Mouse (Mus musculus) frontal cortex, postnatal 36 days (tissue): ENCODE results near the gene Mrpl37.
A peak's percentile ranks its signal among the peaks of the same experiment; 100 is the strongest.

ENCODE experiments used
- DNase-seq, 2 experiments: peaks; one replicate each; pipeline ENCODE4 v3.0.0; 2022; ENCODE audit warnings: low spot score in 2 of 2

The Mrpl37 gene

DNA sequence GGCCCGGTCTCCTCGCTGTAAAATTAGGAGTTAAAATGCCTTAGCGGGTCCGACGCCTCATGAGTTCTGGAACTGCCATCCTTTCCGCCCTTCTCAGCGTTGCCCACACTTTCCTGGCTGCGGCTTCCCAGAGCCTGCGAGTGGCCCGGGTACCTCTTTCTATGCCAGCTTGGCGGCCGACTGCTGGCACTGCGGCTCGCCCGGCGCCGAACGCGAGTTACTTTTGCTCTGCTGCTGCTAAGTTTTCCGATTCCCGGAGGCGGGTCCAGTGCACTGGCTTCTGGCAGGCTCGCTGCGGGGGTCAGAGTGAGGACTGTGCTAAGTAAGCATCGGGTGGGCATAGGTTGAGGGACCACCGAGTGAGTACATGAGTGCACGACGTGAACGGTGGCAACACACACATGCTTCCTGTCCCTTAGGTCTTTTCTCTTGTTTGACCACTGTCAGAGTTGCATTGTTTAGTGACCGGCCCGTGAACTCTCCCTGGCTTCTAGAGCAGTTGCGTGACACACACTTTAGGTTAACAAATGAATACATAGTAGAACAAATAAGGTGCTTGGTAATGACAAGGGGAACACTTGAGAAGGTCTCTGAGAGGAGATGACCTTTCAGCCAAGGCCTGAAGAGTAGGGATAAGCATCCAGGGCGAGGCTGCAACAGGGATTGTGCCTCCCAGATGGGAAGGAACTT lies 628 bp upstream of the Mrpl37 start:
- DNase-seq: no peak

DNA sequence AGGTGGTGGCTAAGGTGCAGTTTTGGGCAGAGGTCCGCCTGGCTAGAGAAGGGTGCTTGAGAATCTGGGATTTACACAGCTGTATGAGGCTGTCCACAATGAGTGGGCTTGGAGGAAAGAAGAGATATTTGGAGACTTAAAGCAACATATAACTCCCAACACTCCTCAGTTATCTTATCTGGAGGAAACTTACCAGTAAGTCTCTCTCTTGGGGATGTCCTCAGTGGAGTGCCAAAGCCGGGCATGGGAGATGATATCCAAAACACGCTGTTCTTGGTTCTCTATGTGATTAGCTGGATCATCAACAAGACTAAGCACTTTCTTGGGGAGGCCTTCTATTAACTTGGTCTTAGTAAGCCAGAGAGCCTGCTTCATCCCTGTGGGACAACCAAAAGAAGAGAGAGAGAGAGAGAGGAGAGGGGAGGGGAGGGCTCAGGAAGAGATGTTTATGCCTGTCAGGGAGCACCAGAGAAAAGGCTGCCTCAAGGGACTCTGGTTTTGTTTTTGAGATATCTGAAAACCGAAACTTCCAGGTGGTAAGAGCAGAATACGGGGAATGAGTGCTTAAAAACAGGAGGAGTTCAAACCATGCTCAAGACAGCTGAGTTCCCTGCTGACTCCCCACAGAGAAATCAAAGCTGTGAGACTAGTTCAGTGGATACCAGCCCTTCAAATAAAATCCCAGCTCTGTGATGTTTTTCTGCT lies 2.1 kb downstream of the Mrpl37 start:
- no peak for DNase-seq

DNA sequence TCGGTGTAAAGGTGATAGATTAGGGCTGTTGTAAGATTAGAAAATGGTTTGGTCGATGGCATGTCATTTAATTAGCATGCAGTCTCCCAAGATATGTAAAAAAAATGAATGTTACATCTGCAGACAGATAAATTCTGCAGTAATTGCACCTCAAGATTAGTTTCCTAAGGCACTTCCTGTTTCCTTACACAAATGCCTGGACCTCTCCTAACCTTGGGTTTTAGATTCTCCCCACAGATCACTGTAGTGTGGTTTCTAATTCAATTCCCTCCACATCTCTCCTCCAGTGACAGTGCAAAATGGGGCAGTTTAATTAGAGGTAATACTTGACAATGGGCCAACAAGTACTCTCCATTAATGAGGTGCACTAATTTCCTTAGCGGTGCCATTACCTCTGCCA lies 3.5 kb downstream of the Mrpl37 start:
- DNase-seq: no peak

DNA sequence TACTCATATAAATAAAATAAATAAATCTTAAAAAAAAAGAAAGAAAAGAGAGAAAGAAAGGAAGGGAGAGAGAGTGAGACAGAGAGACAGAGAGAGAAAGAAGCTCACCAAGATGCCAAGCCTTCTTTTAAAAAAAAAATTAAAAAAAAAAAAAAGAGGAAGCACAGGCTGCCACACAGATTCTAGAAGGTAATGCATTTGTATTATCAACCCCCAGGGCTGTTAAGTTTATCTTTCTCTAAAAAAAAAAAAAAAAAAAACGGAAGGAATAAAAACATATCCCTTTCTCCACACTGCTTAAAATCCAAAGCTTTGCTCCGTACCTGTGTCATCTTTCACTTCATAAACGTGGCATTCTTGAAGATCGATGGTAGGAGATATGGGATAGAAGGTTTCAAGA lies 5.1 kb downstream of the Mrpl37 start:
- DNase-seq: no peak

DNA sequence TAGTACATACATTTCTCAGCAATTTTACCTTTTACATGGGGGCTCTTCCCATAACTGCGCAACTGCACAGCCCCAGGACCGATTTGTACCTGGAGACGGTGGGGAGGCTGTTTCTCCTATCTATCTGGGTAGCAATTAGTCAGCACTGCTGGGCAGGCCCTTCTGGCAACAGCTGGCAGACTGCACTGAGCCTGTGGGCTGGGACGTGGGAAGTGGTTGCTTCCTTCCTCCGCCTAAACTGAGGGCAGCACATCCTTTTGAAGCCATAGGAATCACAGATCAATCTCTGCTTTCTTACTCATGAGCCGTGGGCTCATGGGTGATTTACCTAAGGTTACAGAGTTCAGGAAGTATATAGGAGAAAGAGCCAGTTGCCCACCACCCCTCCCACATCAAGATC lies 7.9 kb downstream of the Mrpl37 start:
- DNase-seq: no peak

DNA sequence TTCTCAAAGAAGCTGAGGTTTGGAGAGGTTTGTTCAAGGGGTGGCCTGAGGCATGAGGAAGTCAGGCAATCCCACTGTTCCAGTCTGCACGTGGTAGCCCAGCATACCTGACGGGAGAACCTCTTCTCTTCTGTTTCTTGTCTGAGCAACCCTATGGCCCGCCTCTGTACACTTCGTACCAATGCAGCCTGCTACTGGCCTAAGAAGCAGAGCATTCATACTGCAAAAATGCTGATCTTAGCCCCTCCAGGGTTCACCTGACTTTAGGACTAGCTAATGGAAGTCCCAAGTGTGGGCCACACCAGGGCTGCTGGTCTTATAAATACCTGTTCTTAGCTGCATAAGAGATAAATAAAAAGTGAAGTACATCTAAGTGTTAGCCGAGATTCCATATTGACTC lies 8.3 kb downstream of the Mrpl37 start:
- DNase-seq: no peak

DNA sequence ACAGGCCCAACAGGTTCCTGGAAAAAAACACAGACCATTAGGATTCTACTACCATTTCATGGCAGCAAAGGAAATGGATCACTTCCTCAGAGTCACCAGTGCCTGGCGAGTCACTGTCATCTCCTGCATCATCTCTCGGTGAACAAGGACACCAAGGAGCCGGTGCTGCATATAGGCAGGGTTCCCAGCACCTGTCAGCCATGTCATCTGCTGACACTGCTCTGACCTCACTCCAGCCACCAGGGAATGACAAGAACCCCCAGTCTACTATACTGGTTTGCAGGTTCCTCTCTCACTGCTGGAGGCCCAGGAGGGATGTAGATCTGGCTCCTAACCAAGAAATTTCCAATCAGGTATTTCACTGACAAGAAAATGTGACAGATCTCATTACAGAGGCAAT lies 10.6 kb downstream of the Mrpl37 start:
- DNase-seq: no peak

DNA sequence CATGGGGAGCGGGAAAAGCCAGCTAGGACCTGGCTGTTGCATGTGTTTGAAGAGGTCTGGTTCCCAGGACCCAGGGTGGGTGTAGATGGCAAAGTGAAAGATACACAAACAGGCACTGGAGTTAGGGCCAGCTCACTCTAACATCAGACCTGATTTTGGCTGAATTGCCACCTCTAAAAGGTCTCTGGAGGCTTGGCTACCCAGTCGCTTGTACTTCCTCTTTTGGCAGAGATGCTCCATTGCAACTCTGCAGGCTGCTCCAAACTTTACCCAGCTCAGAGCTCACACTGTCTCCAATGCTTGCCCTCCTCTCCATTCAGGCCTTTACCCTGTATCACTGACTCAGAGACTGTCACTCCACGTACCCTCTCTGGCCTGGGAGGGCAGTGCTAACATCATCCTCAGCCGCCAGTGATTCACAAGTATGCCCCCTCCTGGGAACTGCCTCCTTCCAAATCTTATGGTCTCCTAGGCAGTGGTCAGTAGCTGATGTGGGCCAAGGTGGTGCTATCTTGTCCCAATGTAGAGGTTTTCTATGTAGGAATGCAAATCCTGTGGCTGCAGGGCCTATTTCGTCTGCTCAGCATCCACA lies 13.6 kb downstream of the Mrpl37 start:
- DNase-seq: no peak

DNA sequence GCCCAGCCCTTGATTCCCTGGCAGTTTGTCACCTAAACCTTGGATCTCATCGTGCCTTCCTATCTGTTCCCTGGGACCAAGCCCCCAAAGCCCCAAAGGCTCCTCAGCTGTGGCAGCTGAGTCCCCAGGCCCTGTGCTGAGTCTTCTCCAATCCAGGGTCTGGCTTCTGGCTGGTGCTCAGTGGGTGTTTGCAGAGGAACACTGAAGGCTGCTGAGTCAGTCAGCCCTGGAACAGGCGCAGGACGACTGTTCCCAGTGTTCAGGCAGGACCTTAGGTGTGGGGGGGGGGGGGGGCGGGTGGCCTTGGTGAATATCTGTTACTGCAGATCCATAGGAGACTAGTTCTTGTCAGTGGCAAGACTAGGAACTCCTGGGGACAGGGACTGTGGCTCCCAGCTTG lies 14.8 kb downstream of the Mrpl37 start:
- DNase-seq: no peak

DNA sequence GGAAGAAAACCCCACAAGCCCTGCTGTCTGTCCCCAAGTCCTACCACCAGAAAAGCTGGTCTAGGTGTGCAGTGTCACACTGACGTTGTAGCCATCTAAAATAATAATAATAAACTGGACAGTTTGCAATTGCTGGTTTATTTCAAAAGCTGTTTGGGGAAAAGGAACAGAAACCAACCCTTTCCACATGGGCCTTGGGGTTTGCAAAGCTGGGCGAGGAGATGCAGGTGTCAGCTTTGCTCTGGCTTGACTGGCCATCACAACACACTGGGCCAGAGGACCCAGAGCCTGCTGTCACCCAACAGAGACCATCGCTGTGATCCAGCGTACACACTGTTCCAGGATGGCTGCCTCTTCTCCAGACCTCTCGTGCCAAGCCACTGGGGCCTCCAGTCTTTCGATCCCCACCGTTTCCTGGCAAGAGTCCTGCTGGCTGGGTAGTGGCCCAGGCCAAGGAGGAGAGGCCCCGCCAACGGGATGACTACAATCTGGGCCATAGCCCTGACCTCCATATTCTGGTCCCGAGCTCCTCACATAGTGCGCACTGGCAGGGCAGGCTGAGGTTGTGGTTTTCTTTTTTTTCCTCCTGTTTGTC lies 18.0 kb downstream of the Mrpl37 start:
- no peak for DNase-seq

DNA sequence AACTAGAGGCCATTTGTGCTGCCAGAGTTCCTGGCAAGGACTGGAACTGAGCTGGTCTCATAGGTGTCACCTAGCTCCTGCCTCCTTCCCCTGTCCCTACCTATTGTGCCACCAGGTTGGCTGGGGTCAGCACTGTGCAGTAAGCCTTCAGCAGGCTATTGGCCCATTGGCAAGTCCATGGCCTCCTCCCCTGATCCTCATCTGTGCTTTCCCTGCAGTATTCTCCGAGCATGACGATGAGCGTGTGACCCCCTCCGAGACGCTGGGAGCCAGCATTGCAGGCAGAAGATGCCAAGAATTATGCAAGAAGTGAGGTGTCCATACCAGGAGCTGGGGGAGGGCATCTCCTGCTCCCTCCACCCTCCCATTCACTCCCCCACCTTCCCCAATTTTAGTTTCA lies 18.9 kb downstream of the Mrpl37 start:
- DNase-seq: no peak

DNA sequence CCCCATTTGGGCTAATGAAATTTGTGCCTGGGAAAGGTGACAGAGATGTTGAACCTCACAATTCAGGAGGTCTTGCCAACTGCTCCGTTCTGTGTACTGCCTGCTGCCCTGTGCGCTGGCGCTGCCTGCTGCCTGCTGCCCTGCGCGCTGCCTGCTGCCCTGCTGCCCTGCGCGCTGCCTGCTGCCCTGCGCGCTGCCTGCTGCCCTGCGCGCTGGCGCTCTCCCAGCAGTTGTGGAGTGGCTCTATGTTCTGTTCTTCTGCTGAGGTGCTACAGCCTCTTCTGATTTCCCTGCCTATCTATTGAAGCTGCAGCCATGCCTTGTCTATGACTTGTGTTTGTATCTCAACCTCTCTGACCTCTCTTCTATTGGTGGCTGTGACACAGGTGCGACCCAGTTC lies 21.5 kb downstream of the Mrpl37 start:
- no peak for DNase-seq

DNA sequence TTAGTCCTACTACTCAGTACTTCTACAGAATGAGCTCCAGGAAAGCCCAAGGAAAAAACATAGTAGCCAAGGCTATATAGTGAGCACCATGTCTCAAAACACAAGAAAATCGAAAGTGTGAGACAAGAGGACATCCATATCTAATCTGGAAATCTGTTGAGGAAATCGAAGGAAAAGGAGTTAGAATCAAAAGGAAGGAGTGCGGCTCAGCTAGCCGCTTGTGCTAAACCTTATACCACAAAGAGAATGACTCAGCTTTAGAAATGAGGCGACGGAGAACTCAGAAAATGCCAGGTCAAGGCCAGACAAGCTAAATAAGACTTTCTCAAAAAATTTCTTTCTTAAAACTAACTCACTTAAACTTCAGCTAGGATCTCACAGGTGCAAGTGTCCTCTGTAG lies 24.4 kb downstream of the Mrpl37 start:
- no peak for DNase-seq

DNA sequence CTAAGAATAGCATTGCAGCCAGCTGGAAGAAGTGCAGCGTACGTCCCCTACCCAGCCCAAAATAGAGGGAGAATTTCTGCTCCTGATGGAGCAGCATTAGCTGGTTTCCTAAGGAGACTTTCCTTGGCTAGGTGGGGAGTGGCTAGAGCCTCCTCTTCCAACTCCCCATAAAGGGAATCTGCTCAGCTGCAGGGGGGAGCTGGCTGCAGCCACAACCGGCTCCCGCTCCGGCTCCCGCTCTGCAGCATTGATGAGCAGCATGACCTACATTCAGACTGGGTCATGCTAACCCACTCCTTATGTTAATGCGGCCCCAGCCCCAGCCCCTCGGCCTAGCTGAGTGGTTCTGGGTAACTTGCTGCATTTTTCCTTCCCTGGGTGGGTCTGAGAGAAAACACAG lies 27.4 kb downstream of the Mrpl37 start:
- peak in 1 of 2 experiments; percentile 56 for DNase-seq

DNA sequence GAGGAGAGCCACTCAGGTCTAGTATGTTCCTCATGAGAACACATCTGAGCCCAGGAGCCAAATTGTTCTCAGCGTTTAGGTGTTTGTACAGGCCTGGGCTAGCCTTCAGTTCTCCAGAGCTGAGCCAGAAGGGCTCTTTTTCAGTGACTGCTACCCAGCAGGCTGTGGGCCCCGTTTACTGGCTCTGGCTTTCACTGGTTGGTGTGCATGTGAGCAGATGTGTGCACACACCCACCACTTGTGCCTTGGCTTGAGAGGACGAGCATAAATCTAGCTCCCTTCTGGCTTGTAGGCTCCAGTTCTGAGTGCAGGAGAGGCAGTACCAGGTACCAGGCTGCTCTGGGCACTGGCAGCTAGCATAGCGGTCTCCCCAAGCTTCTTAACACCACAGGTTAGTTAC lies 28.4 kb downstream of the Mrpl37 start:
- DNase-seq: peak; percentile 49 to 56

DNA sequence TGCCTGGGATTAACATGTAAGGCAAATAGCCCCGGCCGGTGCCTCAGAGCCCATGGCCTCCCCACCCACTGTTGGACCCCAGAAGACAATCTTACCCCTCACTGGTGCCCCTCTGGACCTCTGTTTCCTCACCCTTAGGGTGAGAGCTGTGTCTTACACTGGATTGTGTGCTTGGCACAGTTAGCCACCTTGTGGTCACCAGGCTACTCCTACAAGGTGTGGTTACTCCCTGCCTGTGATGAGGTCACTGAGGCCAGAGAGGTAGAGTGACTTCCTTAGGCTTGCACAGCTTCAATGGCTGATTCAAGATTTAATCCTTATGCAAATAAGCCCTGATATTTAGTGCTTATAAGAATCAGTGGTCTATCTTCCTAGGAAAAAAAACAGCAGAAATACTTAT lies 29.7 kb downstream of the Mrpl37 start:
- DNase-seq: no peak

DNA sequence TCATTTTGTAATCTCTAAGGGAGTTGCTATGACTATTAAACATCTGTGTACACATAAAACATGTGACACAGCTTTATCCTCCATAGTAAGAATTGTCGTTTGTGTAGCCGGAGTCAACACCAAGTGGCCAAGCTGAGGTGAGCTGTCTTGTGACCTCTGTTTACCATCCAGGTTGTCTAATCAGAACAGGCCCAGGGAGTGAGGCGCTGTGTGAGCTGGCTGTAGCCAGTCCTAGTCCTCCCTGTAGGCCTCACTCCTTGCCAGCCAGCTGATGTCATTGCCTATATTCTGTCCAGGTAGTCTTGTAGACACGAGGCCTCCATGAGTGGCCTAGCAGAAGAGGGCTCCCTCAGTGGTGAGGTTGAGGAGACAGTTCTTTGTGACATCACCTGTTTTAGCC lies 31.0 kb downstream of the Mrpl37 start:
- DNase-seq: no peak

DNA sequence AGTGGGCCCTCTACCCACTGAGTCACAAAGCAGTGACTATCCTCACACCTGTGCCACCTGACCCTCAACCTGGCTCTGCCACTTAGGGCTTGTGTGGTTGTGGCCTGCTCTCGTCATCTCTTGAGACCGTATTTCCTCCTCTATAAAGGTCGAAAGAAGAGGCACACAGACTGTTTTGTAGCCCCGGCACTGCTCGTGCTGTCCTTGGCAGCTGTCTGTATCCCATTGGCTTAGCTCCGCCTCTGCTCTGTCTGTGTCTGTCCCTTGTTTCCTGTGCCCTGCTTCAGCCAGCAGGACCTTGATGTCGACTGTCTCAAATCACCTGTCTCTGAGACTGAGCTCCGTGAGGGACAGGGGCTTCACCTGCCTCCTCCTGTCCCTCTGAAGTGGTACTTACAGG lies 40.2 kb downstream of the Mrpl37 start:
- DNase-seq: no peak

DNA sequence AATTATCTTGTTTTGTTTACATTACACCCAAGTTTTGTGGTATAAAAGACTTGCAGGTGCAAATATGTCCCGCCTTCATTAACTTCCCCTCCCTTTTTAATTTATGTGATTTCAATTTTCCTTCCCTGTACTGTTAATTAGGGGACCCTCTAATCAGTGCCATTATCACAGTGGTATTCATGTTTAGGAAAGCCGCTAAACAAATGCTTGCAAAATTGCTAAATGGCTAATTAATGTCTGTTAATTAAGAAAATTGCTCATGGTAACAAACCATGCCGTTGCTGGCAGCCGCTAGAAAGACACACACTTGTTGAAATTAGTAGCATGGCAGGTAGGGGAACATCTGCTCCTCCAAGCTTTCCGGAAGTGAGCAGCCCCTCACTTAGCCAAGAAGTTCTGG lies 41.3 kb downstream of the Mrpl37 start:
- no peak for DNase-seq

DNA sequence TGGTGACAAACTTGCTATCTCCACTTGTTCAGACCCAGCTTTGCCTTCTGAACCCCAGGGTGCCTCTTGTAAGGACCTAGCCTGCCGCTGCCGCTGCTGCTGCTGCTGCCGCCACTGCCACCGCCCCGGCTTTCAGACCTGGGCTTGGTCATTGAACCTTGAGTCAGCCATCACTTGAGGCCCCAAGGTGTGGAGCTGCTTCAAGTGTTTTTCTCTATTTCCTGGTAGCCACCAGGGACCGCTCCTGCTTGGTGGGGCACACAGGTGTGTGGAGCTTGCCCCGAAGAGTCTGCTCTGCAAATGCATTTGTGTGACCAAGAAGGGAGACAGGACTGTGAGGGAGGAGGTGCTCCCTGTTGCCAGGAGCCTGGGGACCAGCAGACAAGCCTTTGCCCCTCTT lies 41.8 kb downstream of the Mrpl37 start:
- no peak for DNase-seq

DNA sequence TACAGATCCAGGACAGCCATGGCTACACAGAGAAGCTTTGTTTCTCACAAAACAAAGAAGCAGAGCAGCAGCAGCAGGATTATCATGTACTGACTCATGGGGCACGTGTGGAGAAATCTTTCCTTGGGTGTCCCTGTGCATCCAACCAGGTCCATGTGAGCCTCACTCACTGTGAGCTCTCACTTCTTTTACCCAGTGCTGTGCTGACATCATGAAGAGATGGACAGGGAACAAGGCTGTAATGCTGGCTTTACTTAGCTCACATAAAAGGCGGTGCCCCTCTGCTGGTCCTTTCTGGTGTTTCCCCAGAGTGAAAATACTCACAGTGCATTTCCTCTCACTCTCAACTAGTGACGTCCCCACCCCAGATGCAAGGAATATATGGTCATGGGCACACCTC lies 45.2 kb downstream of the Mrpl37 start:
- DNase-seq: no peak

DNA sequence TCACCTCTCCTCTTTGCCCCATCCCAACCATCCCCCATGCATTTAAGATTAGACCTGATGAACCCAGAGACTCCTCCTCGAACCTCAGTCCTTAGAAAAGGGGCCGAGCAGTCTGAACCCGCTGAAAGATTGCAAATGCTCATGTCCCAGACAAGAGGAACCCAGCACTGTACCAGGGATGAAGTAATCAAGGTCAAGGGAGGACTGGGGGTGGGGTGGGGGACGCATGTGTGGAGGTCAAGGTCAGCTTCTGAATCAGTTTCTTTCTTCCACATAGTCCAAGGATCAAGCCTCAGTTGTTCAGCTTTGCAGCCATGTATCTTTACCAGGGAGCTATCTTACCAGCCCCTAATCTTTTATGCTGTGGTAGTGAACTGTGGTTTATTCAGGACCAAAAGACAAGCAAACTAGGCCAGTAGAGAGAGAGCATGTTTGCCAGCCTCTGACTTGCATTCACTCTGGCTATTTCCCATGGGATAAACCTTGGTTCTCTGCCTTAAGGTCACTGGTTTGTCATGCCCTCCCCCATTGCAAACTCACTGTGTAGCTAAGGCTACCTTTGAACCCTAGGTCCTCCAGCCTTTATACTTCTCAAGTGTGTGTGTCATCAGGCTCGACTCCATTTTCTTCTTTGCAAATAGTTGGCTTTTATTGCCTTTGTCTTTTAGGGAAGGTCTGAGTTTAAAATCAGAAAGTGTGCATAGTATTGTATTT lies 46.2 kb downstream of the Mrpl37 start:
- DNase-seq: no peak
